Mouse (Mus musculus) heart, postnatal 0 days (tissue): ENCODE results near the gene Telo2.

Experiments used
- CTCF ChIP-seq: IDR thresholded peaks from 2 replicates; pipeline ENCODE4 v1.5.1; 2016; ENCODE audit warnings: antibody characterized with exemption, control low read depth, low read depth
- EP300 ChIP-seq: IDR thresholded peaks from 2 replicates; pipeline ENCODE4 v1.6.1; 2016; ENCODE audit warnings: antibody characterized with exemption, low read depth

DNA sequence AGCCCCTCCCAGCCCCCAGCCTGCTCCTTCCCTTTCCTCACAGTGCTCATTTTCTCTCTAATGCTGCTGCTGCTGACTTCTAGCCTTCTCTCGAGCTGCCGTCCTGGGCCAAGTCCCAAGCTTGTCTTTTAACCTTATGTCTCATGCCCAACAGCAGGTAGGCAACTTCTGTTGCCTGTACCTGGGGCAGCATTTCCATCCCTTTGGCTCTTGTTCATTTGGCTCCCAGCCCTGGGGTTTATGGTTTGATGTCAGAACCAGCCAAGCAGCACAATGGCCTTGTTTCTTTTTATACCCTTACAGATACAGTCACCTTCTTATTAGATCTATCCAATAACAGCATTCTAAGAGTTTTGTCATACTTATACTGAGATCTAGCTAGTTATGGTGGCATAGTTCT lies 19.5 kb downstream of the Telo2 start:
- no peak for TF ChIP-seq EP300
- no peak for TF ChIP-seq CTCF
